Mouse (Mus musculus): ENCODE measurements at regions not wholly inside any gene's neighbourhood (a gene's known extent, or its start where the extent isn't known, plus 50 kb on each side); places are given as distances from the start of the nearest gene placed in this dataset.

GRCm38 (mm10) chr3:149408858-149409257 is 418.5 kb upstream of the Adgrl2 start:
- DNase-seq, result no peak

- no peak for DNase-seq
Observed at GRCm38 (mm10) chr3:149405872-149406271, 415.5 kb upstream of the Adgrl2 start.

- DNase-seq, result no peak
Observed at GRCm38 (mm10) chr3:149404691-149405090, 414.3 kb upstream of the Adgrl2 start.

GRCm38 (mm10) chr3:149402496-149402895 is 412.1 kb upstream of the Adgrl2 start:
- DNase-seq, result no peak

- DNase-seq, result no peak
Observed at GRCm38 (mm10) chr3:149395082-149395481, 404.7 kb upstream of the Adgrl2 start.

GRCm38 (mm10) chr3:149393317-149394172 is 403.2 kb upstream of the Adgrl2 start:
- DNase-seq, result no peak

GRCm38 (mm10) chr3:149392164-149392563 is 401.8 kb upstream of the Adgrl2 start:
- DNase-seq, result no peak

- DNase-seq, result no peak
Observed at GRCm38 (mm10) chr3:149387537-149387936, 397.2 kb upstream of the Adgrl2 start.

- DNase-seq, result no peak
Observed at GRCm38 (mm10) chr3:149386027-149386426, 395.7 kb upstream of the Adgrl2 start.

- no peak for DNase-seq
Observed at GRCm38 (mm10) chr3:149385336-149385735, 395.0 kb upstream of the Adgrl2 start.

- DNase-seq, result no peak
Observed at GRCm38 (mm10) chr3:149381559-149382245, 391.3 kb upstream of the Adgrl2 start.

- DNase-seq, result no peak
Observed at GRCm38 (mm10) chr3:149381051-149381450, 390.7 kb upstream of the Adgrl2 start.

- no peak for DNase-seq
Observed at GRCm38 (mm10) chr3:149379866-149380472, 389.6 kb upstream of the Adgrl2 start.

GRCm38 (mm10) chr3:149379249-149379865 is 389.0 kb upstream of the Adgrl2 start:
- DNase-seq, result no peak

- DNase-seq, result no peak
Observed at GRCm38 (mm10) chr3:149371439-149371838, 381.1 kb upstream of the Adgrl2 start.

- no peak for DNase-seq
Observed at GRCm38 (mm10) chr3:149370517-149371227, 380.3 kb upstream of the Adgrl2 start.

- no peak for DNase-seq
Observed at GRCm38 (mm10) chr3:149367888-149368287, 377.5 kb upstream of the Adgrl2 start.

- DNase-seq, result no peak
Observed at GRCm38 (mm10) chr3:149360164-149360563, 369.8 kb upstream of the Adgrl2 start.

- DNase-seq, result no peak
Observed at GRCm38 (mm10) chr3:149358570-149359193, 368.3 kb upstream of the Adgrl2 start.

GRCm38 (mm10) chr3:149357903-149358569 is 367.7 kb upstream of the Adgrl2 start:
- DNase-seq, result no peak

- no peak for DNase-seq
Observed at GRCm38 (mm10) chr3:149357121-149357520, 366.8 kb upstream of the Adgrl2 start.

- no peak for DNase-seq
Observed at GRCm38 (mm10) chr3:149355362-149355761, 365.0 kb upstream of the Adgrl2 start.
